In genomic region chr10:25404702-25405098, GRCm38 (mm10) we compare ENCODE assay signal across 19 mouse cellular contexts. TPM values are rescaled to one million over a fixed set of nuclear protein-coding genes. Genes with fewer than 3 reads are reported as not detected.
DNase-seq lines count a peak whose midpoint lies in the region; ATAC-seq and TF ChIP-seq lines count a peak whose summit lies in the region.
"Had no signal": no experiment of that assay in that cellular context is flagged by ENCODE, and none has a peak within 500 bp of the region (broad histone marks: within the 10 kb centered on the region; RNA-seq: fewer than 3 reads in every experiment).

No protein-coding gene starts in this region.

- no peaks in the 10 kb centered on the region for H3K9me3 ChIP-seq in lung, embryonic 14.5 days (ENCODE audit: low read depth, low read length)
- no peaks in the 10 kb centered on the region for H3K9me3 ChIP-seq in stomach, postnatal 0 days (ENCODE audit: control insufficient read depth, low read length)
- H3K9me3 ChIP-seq: heart, embryonic 12.5 days; limb, embryonic 13.5 days; liver, embryonic 15.5 days; neural tube, embryonic 13.5 days had no signal

- 41% methylated on average over 6 of the region's 6 CpGs for WGBS in lung, embryonic 14.5 days
- 64% methylated on average over 6 of the region's 6 CpGs for WGBS in stomach, postnatal 0 days

- peak; percentile 65 for DNase-seq in lung, embryonic 14.5 days
- DNase-seq in lung, adult 18-20 months = no peak
- DNase-seq in thymus, postnatal 25 days = peak; percentile 23
- no peak for DNase-seq in thymus, postnatal 36 days
- DNase-seq in stomach, postnatal 0 days (ENCODE audit: low spot score) = no peak
- DNase-seq in kidney, postnatal 4 days = no peak
- DNase-seq: adrenal gland, postnatal 14 days; cerebellum, adult 8-10 months; gastrocnemius, postnatal 25 days; heart, postnatal 36 days; kidney, adult 18-20 months; kidney, postnatal 10 days; right cerebral cortex, postnatal 4 days; thymus, adult 18-20 months had no signal

- H3K9ac ChIP-seq in lung, embryonic 14.5 days = no peak overlapping the region
- H3K9ac ChIP-seq in stomach, postnatal 0 days (ENCODE audit: low read length) = no peak overlapping the region
- H3K9ac ChIP-seq: heart, embryonic 12.5 days; limb, embryonic 13.5 days; liver, embryonic 15.5 days; neural tube, embryonic 13.5 days had no signal

- peak; percentile 65; the same call in 1 of the 2 replicates for ATAC-seq in lung, embryonic 14.5 days (ENCODE audit: insufficient read depth)
- peak; percentile 29; the same call in 1 of the 2 replicates for ATAC-seq in granulocyte monocyte progenitor cell, adult 5-6 weeks (replicated peaks; ENCODE audit: poor library complexity, severe bottlenecking)
- ATAC-seq in stomach, postnatal 0 days (ENCODE audit: low FRiP score, low TSS enrichment) = no peak

- H3K4me3 ChIP-seq in lung, embryonic 14.5 days (ENCODE audit: low read depth, low read length) = no peak overlapping the region
- no peak overlapping the region for H3K4me3 ChIP-seq in stomach, postnatal 0 days (ENCODE audit: low read depth, low read length)
- H3K4me3 ChIP-seq: heart, embryonic 12.5 days; limb, embryonic 13.5 days; liver, embryonic 15.5 days; neural tube, embryonic 13.5 days had no signal

- no peak for TF ChIP-seq EP300 in stomach, postnatal 0 days (optimal IDR thresholded peaks at IDR 0.05)

- no peaks in the 10 kb centered on the region for H3K36me3 ChIP-seq in lung, embryonic 14.5 days (ENCODE audit: insufficient read depth)
- no peaks in the 10 kb centered on the region for H3K36me3 ChIP-seq in stomach, postnatal 0 days (ENCODE audit: control insufficient read depth, insufficient read depth, low read length)
- H3K36me3 ChIP-seq: heart, embryonic 12.5 days; limb, embryonic 13.5 days; liver, embryonic 15.5 days; neural tube, embryonic 13.5 days had no signal

- H3K27me3 ChIP-seq in lung, embryonic 14.5 days (ENCODE audit: insufficient read depth, low read length) = no peaks in the 10 kb centered on the region
- no peaks in the 10 kb centered on the region for H3K27me3 ChIP-seq in stomach, postnatal 0 days (ENCODE audit: control insufficient read depth, insufficient read depth, low read length)
- H3K27me3 ChIP-seq: heart, embryonic 12.5 days; limb, embryonic 13.5 days; liver, embryonic 15.5 days; neural tube, embryonic 13.5 days had no signal

- TF ChIP-seq CTCF in lung, embryonic 14.5 days (IDR thresholded peaks at IDR 0.05; ENCODE audit: low read depth) = no peak
- TF ChIP-seq CTCF in stomach, postnatal 0 days (IDR thresholded peaks at IDR 0.05; ENCODE audit: low read depth) = no peak

- no peak overlapping the region for H3K4me2 ChIP-seq in lung, embryonic 14.5 days
- no peak overlapping the region for H3K4me2 ChIP-seq in stomach, postnatal 0 days (replicated peaks; ENCODE audit: low read depth)
- H3K4me2 ChIP-seq: heart, embryonic 12.5 days; liver, embryonic 15.5 days; neural tube, embryonic 13.5 days had no signal

- no peak overlapping the region for H3K27ac ChIP-seq in lung, embryonic 14.5 days (ENCODE audit: low read depth)
- H3K27ac ChIP-seq in stomach, postnatal 0 days (replicated peaks) = no peak overlapping the region
- H3K27ac ChIP-seq: liver, embryonic 15.5 days; neural tube, embryonic 13.5 days had no signal

- H3K4me1 ChIP-seq in lung, embryonic 14.5 days (ENCODE audit: insufficient read depth) = peaks cover 15% of the 10 kb centered on the region
- no peaks in the 10 kb centered on the region for H3K4me1 ChIP-seq in stomach, postnatal 0 days (replicated peaks; ENCODE audit: control insufficient read depth, insufficient read depth)

RNA-seq across cellular contexts. Expression of gene Epb41l2, which starts 45.1 kb away (rescaled TPM):
- 104 and 105 TPM in 2 replicates for polyA plus RNA-seq in lung, embryonic 14.5 days (2014; fragmentation: Nextera tagmentation; extraction: Ambion mirVana)
- 31.1 and 34.6 TPM in 2 replicates for total RNA-seq in granulocyte monocyte progenitor cell, adult 5-6 weeks (2014; fragmentation: Nextera tagmentation)
- 23.6 and 29.6 TPM in 2 replicates for total RNA-seq in granulocyte monocyte progenitor cell, adult 5-6 weeks (2017)
- polyA plus RNA-seq in stomach, postnatal 0 days (2015; fragmentation: Nextera tagmentation; extraction: Ambion mirVana) = 18.2 and 19.3 TPM in 2 replicates

Comparison
In these comparisons a context has a peak if more than half of its experiments do, and no peak if none do; other contexts are left out.
1. DNase-seq: peak in lung, embryonic 14.5 days (single experiment) and thymus, postnatal 25 days (single experiment); none in lung, adult 18-20 months (0 of 2), thymus, postnatal 36 days (0 of 2), stomach, postnatal 0 days (single experiment) and kidney, postnatal 4 days (0 of 2).